Mouse (Mus musculus): ENCODE data around the gene Mrrf.

DNA sequence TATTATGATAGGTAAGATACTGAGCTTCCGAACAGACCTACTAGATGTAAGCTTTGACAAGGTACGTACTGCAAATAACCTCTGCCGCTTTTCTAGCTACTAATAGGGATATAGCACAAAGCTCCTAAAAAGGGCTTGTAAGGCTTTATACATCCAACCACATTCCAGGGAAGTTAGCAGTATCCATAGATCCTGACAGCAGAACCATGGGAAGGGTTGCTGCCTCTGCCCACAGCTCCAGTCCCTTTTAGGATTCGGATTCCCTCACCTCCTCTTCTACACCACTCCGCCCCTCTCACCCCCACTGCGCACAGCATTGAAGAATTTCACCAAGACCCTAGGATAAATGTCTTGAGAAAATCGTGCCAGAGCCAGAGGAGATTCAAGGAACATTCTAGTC lies 42.9 kb upstream of the Mrrf start:
- TF ChIP-seq TAL1 (IDR thresholded peaks at IDR 0.05; ENCODE audit: low read length) (no peak), GATA1 (IDR thresholded peaks at IDR 0.05; ENCODE audit: low read length) (no peak)
